Mouse (Mus musculus) adrenal gland, postnatal 4 days (tissue): ENCODE data around the gene Zpbp2. TPM values are rescaled to one million over a fixed set of nuclear protein-coding genes. Genes with fewer than 3 reads are reported as not detected.
"Not testable (repeated sequence)": the region's sequence is repeated elsewhere in the genome, so short reads cannot be mapped to it uniquely, and the experiment has no call there.

Experiments
- DNase-seq, 2 experiments: peaks; one replicate each; pipeline ENCODE4 v3.0.0; 2021 to 2022; ENCODE audit warnings: low spot score in 2 of 2, mixed read lengths in 2 of 2
- total RNA-seq, 2 experiments: library from RNA; stranded (reverse); gene quantifications; 2 replicates each; pipeline ENCODE4 v1.2.3; 2021

The Zpbp2 gene
- total RNA-seq, 2 experiments from 2014 or later: 0.45 TPM; not detected in 1

DNA sequence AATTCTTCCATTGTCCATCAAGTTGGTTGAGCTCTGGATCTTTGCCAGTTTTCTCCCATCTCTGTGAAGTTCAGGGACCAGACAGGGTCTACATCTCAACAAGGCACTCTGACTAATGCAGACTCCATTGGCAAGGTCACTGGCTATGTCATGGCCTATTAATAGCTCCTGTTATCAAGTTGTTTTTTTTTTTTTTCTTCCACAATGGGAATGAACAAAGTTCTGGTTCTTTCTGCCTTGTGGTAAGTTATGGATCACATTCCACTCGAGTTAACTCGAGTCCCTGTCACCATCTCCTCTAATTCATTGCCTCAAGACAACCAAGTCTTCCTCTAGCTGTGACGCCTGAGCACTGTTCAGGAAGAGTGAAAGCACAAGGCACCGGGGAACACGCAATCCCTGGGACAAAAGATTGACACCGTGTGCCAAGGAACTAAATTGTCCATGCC, 38.0 kb downstream of the Zpbp2 start:
- no peak for DNase-seq

GRCm38 (mm10) chr11:98589306-98589705, 38.4 kb downstream of the Zpbp2 start:
- DNase-seq: no peak

GRCm38 (mm10) chr11:98590548-98591445, 39.9 kb downstream of the Zpbp2 start:
- DNase-seq: no peak

- DNase-seq: no peak
These were observed 44.1 kb downstream of the Zpbp2 start for GRCm38 (mm10) chr11:98595021-98595420.

GRCm38 (mm10) chr11:98595473-98595872, 44.6 kb downstream of the Zpbp2 start:
- DNase-seq: no peak

GRCm38 (mm10) chr11:98595955-98596354, 45.1 kb downstream of the Zpbp2 start:
- no peak for DNase-seq

GRCm38 (mm10) chr11:98597363-98597762, 46.5 kb downstream of the Zpbp2 start:
- DNase-seq: no peak

- DNase-seq: no peak
These were observed 47.1 kb downstream of the Zpbp2 start, which contains the start of gene Lrrc3c for GRCm38 (mm10) chr11:98597991-98598390. Lrrc3c (plus strand) TSS chr11:98598291.

DNA sequence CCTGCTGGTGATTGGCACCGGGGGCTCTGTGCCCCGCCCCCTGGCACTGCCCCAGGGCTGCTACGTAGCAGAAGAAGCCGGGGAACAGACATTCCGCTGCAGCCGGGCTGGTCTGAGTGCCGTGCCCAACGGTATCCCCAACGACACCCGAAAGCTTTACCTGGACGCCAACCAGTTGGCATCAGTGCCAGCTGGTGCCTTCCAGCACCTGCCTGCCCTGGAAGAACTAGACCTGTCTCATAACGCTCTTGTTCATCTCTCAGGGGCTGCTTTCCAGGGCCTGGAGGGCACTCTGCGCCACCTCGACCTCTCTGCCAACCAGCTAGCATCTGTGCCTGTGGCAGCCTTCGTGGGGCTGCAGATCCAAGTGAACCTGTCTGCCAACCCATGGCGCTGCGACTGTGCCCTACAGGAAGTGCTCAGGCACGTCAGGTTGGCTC, 48.0 kb downstream of the Zpbp2 start:
- no peak for DNase-seq

DNA sequence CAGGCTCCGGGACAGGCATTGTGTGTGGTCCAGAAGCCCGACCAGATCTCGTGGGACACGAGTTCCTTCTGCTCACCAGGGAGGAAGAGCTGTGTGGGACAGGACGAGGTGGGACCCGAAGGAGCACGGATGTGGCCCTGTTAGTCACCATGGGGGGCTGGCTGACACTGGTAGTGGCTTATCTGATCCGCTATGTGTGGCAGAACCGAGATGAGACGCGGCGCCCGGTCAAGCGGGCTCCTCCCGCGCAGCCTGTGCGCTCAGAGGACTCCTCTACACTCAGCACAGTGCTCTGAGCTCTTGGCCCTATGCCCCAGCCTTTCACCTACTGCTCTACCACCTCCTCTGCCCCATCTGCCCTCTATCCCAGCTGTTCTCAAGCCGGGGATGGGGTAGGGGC, 48.4 kb downstream of the Zpbp2 start:
- no peak for DNase-seq

GRCm38 (mm10) chr11:98602090-98602690, 51.3 kb downstream of the Zpbp2 start:
- no peak for DNase-seq

- DNase-seq: no peak
These were observed 53.1 kb downstream of the Zpbp2 start for GRCm38 (mm10) chr11:98603953-98604352.

DNA sequence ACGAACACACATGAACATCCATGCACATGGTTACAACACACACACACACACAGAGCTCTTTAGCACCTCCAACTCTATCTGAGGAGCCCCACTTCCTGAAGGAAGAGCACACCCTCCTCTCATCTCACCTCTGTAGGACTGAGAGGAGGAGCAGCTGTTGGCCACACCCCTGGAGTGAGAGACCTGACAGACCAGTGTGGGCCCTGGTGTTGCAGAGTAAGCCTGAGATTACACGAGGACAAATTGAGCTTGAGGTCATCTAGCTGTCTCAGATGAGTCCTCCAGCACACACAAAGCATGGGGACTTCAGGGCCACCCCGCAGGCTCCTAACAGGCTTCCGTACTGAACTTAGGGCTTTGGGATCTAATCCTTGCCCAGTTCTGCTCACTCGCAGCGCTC, 54.0 kb downstream of the Zpbp2 start:
- DNase-seq: not testable (repeated sequence)

- no peak for DNase-seq
These were observed 55.9 kb downstream of the Zpbp2 start for GRCm38 (mm10) chr11:98606763-98607162.

Other genes with a start within 250 kb of the Zpbp2 start
- gene Neurod2, start 221.4 kb upstream of the Zpbp2 start, total RNA-seq: under 1 TPM in 1 of 2 experiments, not detected in 1; 0.34 TPM
- gene Ppp1r1b, start 202.7 kb upstream of the Zpbp2 start, total RNA-seq: 1 to 10 TPM; 1.3 to 1.9 TPM
- gene Stard3, start 192.7 kb upstream of the Zpbp2 start, total RNA-seq: 10 to 100 TPM; 30.3 to 30.9 TPM
- gene Tcap, start 167.3 kb upstream of the Zpbp2 start, total RNA-seq: 10 to 100 TPM in 1 of 2 experiments, 1 to 10 TPM in 1; 8.6 to 16.7 TPM
- 100 to 1,000 TPM; 686 to 903 TPM for gene Pnmt, start 164.6 kb upstream of the Zpbp2 start, total RNA-seq
- 10 to 100 TPM in 1 of 2 experiments, 1 to 10 TPM in 1; 9.7 to 11.0 TPM for gene Pgap3, start 150.6 kb upstream of the Zpbp2 start, total RNA-seq
- 10 to 100 TPM; 10.8 to 19.4 TPM for gene Erbb2, start 138.6 kb upstream of the Zpbp2 start, total RNA-seq
- 10 to 100 TPM; 53.5 to 55.3 TPM for gene Mien1, start 112.1 kb upstream of the Zpbp2 start, total RNA-seq
- gene Grb7, start 104.7 kb upstream of the Zpbp2 start, total RNA-seq: 10 to 100 TPM in 1 of 2 experiments, 1 to 10 TPM in 1; 5.9 to 10.3 TPM
- 1 to 10 TPM in 1 of 2 experiments, under 1 TPM in 1; 0.36 to 1.4 TPM for gene Ikzf3, start 5.1 kb upstream of the Zpbp2 start, total RNA-seq
- gene Ormdl3, start 36.3 kb downstream of the Zpbp2 start, total RNA-seq: 10 to 100 TPM; 74.7 to 84.1 TPM
- gene Lrrc3c, start 47.2 kb downstream of the Zpbp2 start, total RNA-seq: not detected
- 10 to 100 TPM; 23.3 to 26.6 TPM for gene Gm12355, start 74.6 kb downstream of the Zpbp2 start, total RNA-seq
- gene Gsdma3, start 75.3 kb downstream of the Zpbp2 start, total RNA-seq: 10 to 100 TPM; 12.0 to 14.5 TPM
- under 1 TPM; 0.25 to 0.48 TPM for gene Gsdma2, start 95.7 kb downstream of the Zpbp2 start, total RNA-seq
- not detected for gene Gsdma, start 113.3 kb downstream of the Zpbp2 start, total RNA-seq
- gene Psmd3, start 131.5 kb downstream of the Zpbp2 start, total RNA-seq: 100 to 1,000 TPM; 137 to 147 TPM
- gene Csf3, start 150.2 kb downstream of the Zpbp2 start, total RNA-seq: not detected
- 10 to 100 TPM; 75.7 to 84.8 TPM for gene Med24, start 178.3 kb downstream of the Zpbp2 start, total RNA-seq
- 100 to 1,000 TPM; 181 to 195 TPM for gene Thra, start 189.5 kb downstream of the Zpbp2 start, total RNA-seq
- gene Nr1d1, start 224.2 kb downstream of the Zpbp2 start, total RNA-seq: 100 to 1,000 TPM; 104 to 115 TPM
- 100 to 1,000 TPM; 119 to 121 TPM for gene Msl1, start 244.4 kb downstream of the Zpbp2 start, total RNA-seq